In genomic region chr13:90729078-90729477, GRCm38 (mm10) we compare ENCODE assay signal across 13 mouse cellular contexts.
DNase-seq lines count a peak whose midpoint lies in the region; ATAC-seq and TF ChIP-seq lines count a peak whose summit lies in the region.
"Had no signal": no experiment of that assay in that cellular context is flagged by ENCODE, and none has a peak within 500 bp of the region (broad histone marks: within the 10 kb centered on the region; RNA-seq: fewer than 3 reads in every experiment).

No protein-coding gene starts in this region.

- no peaks in the 10 kb centered on the region for H3K9me3 ChIP-seq in hindbrain, embryonic 13.5 days
- H3K9me3 ChIP-seq: limb, embryonic 13.5 days had no signal

- peaks cover under 1% of the 10 kb centered on the region; the same call in 1 of the 2 replicates for H3K4me1 ChIP-seq in hindbrain, embryonic 13.5 days (replicated peaks)
- H3K4me1 ChIP-seq: limb, embryonic 13.5 days had no signal

- peak; percentile 63 for DNase-seq in adrenal gland, postnatal 10 days
- DNase-seq in adrenal gland, postnatal 4 days (ENCODE audit: low spot score in 2 of 2) = no peak
- DNase-seq in gastrocnemius, adult 2 months = peak; percentile 43
- no peak for DNase-seq in gastrocnemius, postnatal 4 days (ENCODE audit: low spot score in 2 of 2)
- peak; percentile 19 for DNase-seq in ZHBTc4 (ENCODE audit: low read depth, low spot score)
- peak; percentile 27 to 31 for DNase-seq in heart, postnatal 14 days
- DNase-seq: lung, postnatal 36 days; right cerebral cortex, postnatal 25 days had no signal

- H3K36me3 ChIP-seq in hindbrain, embryonic 13.5 days = no peaks in the 10 kb centered on the region
- H3K36me3 ChIP-seq: limb, embryonic 13.5 days had no signal

- intact Hi-C loops in gastrocnemius, adult 2 months (cut with DNase I) = no loop called here
- intact Hi-C loops in heart, postnatal 14 days (cut with DNase I) = no loop called here

- H3K4me2 ChIP-seq in hindbrain, embryonic 13.5 days = no peak overlapping the region
- H3K4me2 ChIP-seq: limb, embryonic 13.5 days had no signal

- H3K27me3 ChIP-seq in hindbrain, embryonic 13.5 days = no peaks in the 10 kb centered on the region
- H3K27me3 ChIP-seq: limb, embryonic 13.5 days had no signal

- H3K4me3 ChIP-seq in gastrocnemius, adult 2 months = no peak overlapping the region
- H3K4me3 ChIP-seq in hindbrain, embryonic 13.5 days = no peak overlapping the region
- H3K4me3 ChIP-seq: limb, embryonic 13.5 days; myocyte had no signal

- TF ChIP-seq CTCF in gastrocnemius, adult 2 months (IDR thresholded peaks at IDR 0.05) = no peak

- H3K9ac ChIP-seq in hindbrain, embryonic 13.5 days = no peak overlapping the region
- H3K9ac ChIP-seq: limb, embryonic 13.5 days had no signal

- H3K27ac ChIP-seq in gastrocnemius, adult 2 months = no peak overlapping the region
- H3K27ac ChIP-seq in hindbrain, embryonic 13.5 days = no peak overlapping the region
- H3K27ac ChIP-seq: kidney, postnatal 0 days; limb, embryonic 13.5 days had no signal

- no peak for ATAC-seq in granulocyte monocyte progenitor cell, adult 5-6 weeks (replicated peaks; ENCODE audit: poor library complexity, severe bottlenecking)
- ATAC-seq in hindbrain, embryonic 13.5 days (ENCODE audit: low FRiP score) = no peak

Comparison
In these comparisons a context has a peak if more than half of its experiments do, and no peak if none do; other contexts are left out.
1. DNase-seq: peak in adrenal gland, postnatal 10 days (single experiment), gastrocnemius, adult 2 months (single experiment), ZHBTc4 (single experiment) and heart, postnatal 14 days (2 of 2); none in adrenal gland, postnatal 4 days (0 of 2) and gastrocnemius, postnatal 4 days (0 of 2).